Mouse (Mus musculus): ENCODE measurements around the gene Slc22a12. TPM values are rescaled to one million over a fixed set of nuclear protein-coding genes. Genes with fewer than 3 reads are reported as not detected.

Slc22a12 gene
- polyA plus RNA-seq, 1 experiment from 2014 or later = not detected

Small RNA genes lying within 50 kb of the gene (microRNA-seq; reads per million reads assigned to microRNA genes)
- not detected for gene Gm26460 (ENCODE audit: borderline number of aligned reads)

Other genes starting within 250 kb of the Slc22a12 start
- gene Cdc42bpg, start 236.6 kb downstream of the Slc22a12 start, polyA plus RNA-seq (2014; fragmentation: Nextera tagmentation; extraction: Ambion mirVana) = 0.43 and 0.61 TPM in 2 replicates
- gene Men1, start 208.1 kb downstream of the Slc22a12 start, polyA plus RNA-seq (2014; fragmentation: Nextera tagmentation; extraction: Ambion mirVana) = 49.7 and 51.1 TPM in 2 replicates
- gene Map4k2, start 201.9 kb downstream of the Slc22a12 start, polyA plus RNA-seq (2014; fragmentation: Nextera tagmentation; extraction: Ambion mirVana) = 5.6 and 6.4 TPM in 2 replicates
- gene Sf1, start 179.3 kb downstream of the Slc22a12 start, polyA plus RNA-seq (2014; fragmentation: Nextera tagmentation; extraction: Ambion mirVana) = 157 and 172 TPM in 2 replicates
- 1.4 and 2.8 TPM in 2 replicates for gene Pygm, start 158.6 kb downstream of the Slc22a12 start, polyA plus RNA-seq (2014; fragmentation: Nextera tagmentation; extraction: Ambion mirVana)
- 15.6 and 17.2 TPM in 2 replicates for gene Rasgrp2, start 143.7 kb downstream of the Slc22a12 start, polyA plus RNA-seq (2014; fragmentation: Nextera tagmentation; extraction: Ambion mirVana)
- 4.1 and 5.0 TPM in 2 replicates for gene Nrxn2, start 124.3 kb downstream of the Slc22a12 start, polyA plus RNA-seq (2014; fragmentation: Nextera tagmentation; extraction: Ambion mirVana)

Data from embryonic facial prominence, embryonic 11.5 days (tissue).